Mouse (Mus musculus): ENCODE measurements around the gene Slc4a4.
A peak's percentile ranks its signal among the peaks of the same experiment; 100 is the strongest.

Slc4a4 gene

GRCm38 (mm10) chr5:88917221-88917620, 30.6 kb downstream of the Slc4a4 start:
- DNase-seq (ENCODE audit: low spot score), result no peak

- no peak for DNase-seq (ENCODE audit: low spot score)
These were observed 31.0 kb downstream of the Slc4a4 start for GRCm38 (mm10) chr5:88917630-88918029.

GRCm38 (mm10) chr5:88918538-88918937, 31.9 kb downstream of the Slc4a4 start:
- DNase-seq (ENCODE audit: low spot score), result no peak

GRCm38 (mm10) chr5:88925576-88925975, 39.0 kb downstream of the Slc4a4 start:
- DNase-seq (ENCODE audit: low spot score), result no peak

DNA sequence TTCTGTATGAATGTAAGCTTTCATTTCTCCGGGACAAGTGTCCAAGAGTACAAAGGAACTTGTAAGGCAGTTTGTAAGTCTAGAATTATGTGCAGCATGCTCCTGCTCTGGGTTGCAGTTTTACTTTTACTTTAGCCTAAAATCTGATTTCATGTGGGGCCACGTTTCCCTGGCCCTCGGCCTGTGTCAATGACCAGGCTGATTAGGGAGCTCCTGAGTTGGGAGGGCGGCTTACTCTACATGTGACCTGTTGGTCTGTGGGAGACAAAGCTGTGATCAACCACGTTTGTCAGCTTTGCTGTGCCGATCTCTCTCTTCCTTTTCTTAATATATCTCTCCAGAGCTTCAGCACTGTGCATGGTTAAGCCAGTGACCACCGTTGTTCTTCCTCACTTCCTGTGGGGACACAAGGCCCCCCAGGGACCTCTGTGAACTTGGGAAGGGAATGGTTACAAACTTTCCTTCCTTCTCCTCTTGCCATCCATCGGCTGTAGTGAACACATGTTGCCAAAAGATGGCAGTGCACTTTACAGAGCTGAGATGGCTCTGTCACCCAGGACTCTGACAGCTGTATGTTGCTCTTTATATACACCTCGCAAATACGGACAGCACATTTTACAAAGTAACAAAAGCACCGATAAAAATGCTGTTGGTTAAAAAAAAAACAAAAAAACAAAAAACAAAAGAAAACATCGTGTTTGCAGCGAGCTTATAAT, 41.7 kb downstream of the Slc4a4 start:
- DNase-seq (ENCODE audit: low spot score), result peak; percentile 66

- peak; percentile 34 for DNase-seq (ENCODE audit: low spot score)
These were observed 42.9 kb downstream of the Slc4a4 start for GRCm38 (mm10) chr5:88929392-88930094.

GRCm38 (mm10) chr5:88930129-88930528, 43.5 kb downstream of the Slc4a4 start:
- no peak for DNase-seq (ENCODE audit: low spot score)

DNA sequence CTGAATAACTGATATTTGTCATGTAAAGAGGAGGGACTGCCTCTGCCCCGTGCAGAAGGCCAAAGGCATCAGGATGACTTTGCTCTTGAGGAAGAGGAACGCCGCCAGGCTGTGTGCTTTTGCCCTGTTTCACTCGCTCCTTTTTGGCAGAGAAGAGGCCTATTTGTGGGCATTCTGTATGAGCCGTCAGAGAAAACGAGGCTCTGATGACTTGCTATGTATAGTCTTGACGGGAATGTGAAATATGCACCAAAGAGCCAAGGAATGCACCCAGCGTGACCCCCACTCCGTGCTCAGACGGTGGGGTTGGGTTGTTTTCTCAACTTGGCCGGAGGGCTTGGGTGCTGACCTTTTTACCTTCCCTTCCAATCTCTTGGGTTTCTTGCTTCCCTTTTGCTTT, 44.0 kb downstream of the Slc4a4 start:
- no peak for DNase-seq (ENCODE audit: low spot score)

GRCm38 (mm10) chr5:88931176-88931575, 44.6 kb downstream of the Slc4a4 start:
- no peak for DNase-seq (ENCODE audit: low spot score)

DNA sequence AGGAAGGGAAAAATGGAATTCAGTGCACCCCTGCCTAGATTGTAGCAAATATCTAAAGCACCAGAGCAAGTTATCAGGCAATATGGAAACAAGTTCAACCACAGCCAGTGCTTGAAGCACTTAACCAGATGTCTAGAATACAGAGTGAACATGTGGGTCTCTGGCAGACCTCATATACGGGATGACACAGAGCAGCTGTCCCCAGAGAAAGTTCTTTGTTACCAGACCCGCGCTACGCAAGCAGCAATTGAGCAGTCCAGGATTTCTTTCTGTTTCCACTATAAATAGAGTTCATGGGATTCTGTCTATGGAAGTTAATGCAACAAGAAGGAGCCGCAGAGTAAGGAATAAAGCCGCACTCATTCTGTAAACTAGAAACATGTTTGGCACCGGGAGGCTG, 46.8 kb downstream of the Slc4a4 start:
- DNase-seq (ENCODE audit: low spot score), result peak; percentile 7

GRCm38 (mm10) chr5:88933946-88934345, 47.3 kb downstream of the Slc4a4 start:
- DNase-seq (ENCODE audit: low spot score), result peak; percentile 27

DNA sequence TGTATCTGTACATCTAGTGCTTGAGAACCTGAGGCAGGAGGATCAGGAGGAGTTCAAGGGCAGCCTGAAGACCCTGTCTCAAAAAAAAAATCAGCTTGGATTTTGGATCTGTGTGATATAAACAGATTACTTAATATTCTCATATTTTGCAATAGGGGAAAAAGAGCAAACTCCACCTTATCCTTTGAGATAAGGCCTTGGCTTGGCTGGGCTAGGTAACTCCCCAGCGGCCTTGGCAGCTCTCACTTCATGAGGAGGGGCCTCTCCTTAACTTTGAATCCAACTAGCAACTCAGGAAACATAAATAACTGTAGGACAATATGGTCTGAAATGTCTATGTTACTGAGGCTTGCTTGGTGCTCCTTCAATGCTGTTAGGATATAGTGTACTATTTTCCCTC, 51.6 kb downstream of the Slc4a4 start:
- DNase-seq (ENCODE audit: low spot score), result no peak

- no peak for DNase-seq (ENCODE audit: low spot score)
These were observed 52.5 kb downstream of the Slc4a4 start for GRCm38 (mm10) chr5:88939151-88939550.

- DNase-seq (ENCODE audit: low spot score), result no peak
These were observed 53.2 kb downstream of the Slc4a4 start for GRCm38 (mm10) chr5:88939782-88940181.

- DNase-seq (ENCODE audit: low spot score), result no peak
These were observed 55.3 kb downstream of the Slc4a4 start for GRCm38 (mm10) chr5:88941905-88942304.

DNA sequence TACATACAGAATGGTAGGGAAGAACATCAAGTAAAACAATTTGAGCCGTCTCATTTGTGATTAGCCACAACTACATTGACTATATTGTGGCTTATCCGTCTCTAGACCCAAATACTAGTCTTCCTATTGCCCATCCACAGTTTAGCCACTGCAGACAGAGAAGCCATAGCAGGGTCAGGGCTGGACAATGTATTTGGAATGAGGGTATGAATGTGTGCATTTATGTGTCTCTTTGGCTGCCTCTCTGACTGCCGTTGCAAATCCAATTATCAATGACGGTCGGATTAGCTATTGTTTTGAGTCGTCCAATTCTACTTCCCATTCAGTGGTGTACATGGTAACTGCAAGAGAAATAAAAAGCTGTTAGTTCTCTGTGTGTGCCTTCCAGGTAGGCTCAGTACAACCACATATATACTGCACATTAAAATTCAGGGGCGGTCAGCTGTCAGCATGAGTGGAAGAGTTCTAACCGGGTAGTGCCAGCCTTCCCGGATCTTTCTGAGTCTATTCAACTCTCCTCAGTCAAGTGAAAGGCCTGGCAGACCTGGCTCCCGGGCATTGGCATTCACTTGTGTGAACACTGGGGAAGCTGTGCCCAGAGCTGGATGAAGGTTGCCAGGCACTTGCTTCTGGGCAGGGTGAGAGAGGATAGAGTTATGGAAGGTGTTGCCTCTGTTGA, 59.2 kb downstream of the Slc4a4 start:
- no peak for DNase-seq (ENCODE audit: low spot score)

- no peak for DNase-seq (ENCODE audit: low spot score)
These were observed 63.7 kb downstream of the Slc4a4 start for GRCm38 (mm10) chr5:88950337-88950736.

GRCm38 (mm10) chr5:88952757-88953577, 66.3 kb downstream of the Slc4a4 start:
- DNase-seq (ENCODE audit: low spot score), result no peak

DNA sequence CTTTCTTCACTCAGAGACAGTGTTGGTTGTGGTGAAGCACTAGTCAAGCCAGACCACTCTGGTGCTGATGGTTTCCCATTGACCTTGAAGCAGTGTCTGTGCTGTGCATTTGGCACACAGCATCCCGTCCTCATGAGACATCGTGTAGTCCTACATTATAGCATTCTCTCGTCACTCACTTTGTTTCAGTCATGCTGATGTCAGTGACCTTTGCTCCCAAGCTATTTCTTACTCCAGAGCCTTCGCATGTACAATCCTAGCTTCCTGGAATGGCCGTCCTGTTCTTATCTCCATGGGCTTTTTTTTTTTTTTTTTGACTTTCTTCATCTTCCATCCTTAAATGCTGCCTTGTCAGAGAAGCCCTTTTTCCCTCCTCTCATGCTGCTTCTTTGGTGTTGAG, 71.1 kb downstream of the Slc4a4 start:
- no peak for DNase-seq (ENCODE audit: low spot score)

DNA sequence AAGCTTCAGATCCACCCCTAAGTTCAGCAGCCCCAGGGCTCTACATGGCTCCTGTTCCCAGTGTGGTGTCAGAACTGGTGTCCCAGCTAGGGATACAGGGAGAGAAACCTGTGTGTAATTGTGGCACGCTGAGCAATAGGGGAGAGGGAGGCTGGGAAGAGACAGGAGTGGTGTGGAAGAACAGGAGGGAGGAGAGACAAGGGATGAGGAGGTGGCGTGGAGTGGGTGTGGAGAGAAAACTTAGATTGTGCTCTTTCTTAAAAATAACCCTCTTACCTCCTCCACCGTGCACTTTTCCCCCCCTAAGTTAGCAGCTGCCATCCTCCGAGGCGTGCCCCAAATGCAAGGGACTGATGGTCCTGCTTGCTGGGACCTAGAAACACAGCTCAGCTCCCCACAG, 72.3 kb downstream of the Slc4a4 start:
- no peak for DNase-seq (ENCODE audit: low spot score)

GRCm38 (mm10) chr5:88959412-88959811, 72.8 kb downstream of the Slc4a4 start:
- no peak for DNase-seq (ENCODE audit: low spot score)
